Mouse (Mus musculus) left cerebral cortex, adult 8-10 months (tissue): ENCODE results near the gene Vps52. TPM values are rescaled to one million over a fixed set of nuclear protein-coding genes. Genes with fewer than 3 reads are reported as not detected.

Experiments
- DNase-seq, 2 experiments: peaks; one replicate each; pipeline ENCODE4 v3.0.0; 2022; ENCODE audit warnings: low spot score in 2 of 2
- total RNA-seq, 4 experiments: library from RNA; stranded (reverse); gene quantifications; 2 replicates each; pipeline ENCODE4 v1.2.4; 2022

Vps52 gene
- total RNA-seq, 4 experiments from 2014 or later, result 70.6 to 79.6 (median 72.8) TPM

GRCm38 (mm10) chr17:33941381-33941780, 14.2 kb upstream of the Vps52 start:
- DNase-seq, result no peak

- no peak for DNase-seq
Observed at GRCm38 (mm10) chr17:33943454-33943853, 12.2 kb upstream of the Vps52 start.

GRCm38 (mm10) chr17:33947430-33948089, 8.1 kb upstream of the Vps52 start:
- no peak for DNase-seq

GRCm38 (mm10) chr17:33948090-33948904, 7.3 kb upstream of the Vps52 start:
- DNase-seq, result no peak

- DNase-seq, result no peak
Observed at GRCm38 (mm10) chr17:33948905-33949537, 6.6 kb upstream of the Vps52 start.

- no peak for DNase-seq
Observed at GRCm38 (mm10) chr17:33950131-33950625, 5.4 kb upstream of the Vps52 start.

- peak; percentile 59 to 71 for DNase-seq
Observed at GRCm38 (mm10) chr17:33951021-33951946, 4.3 kb upstream of the Vps52 start, which contains the start of gene B3galt4. Gene B3galt4 (minus strand): TSS chr17:33951488.

GRCm38 (mm10) chr17:33952015-33952414, 3.6 kb upstream of the Vps52 start:
- peak in 1 of 2 experiments; percentile 12 for DNase-seq

- DNase-seq, result peak in 1 of 2 experiments; percentile 5
Observed at GRCm38 (mm10) chr17:33952879-33953278, 2.7 kb upstream of the Vps52 start.

GRCm38 (mm10) chr17:33953310-33953709, 2.3 kb upstream of the Vps52 start:
- DNase-seq, result no peak

- DNase-seq, result peak in 1 of 2 experiments; percentile 4
Observed at GRCm38 (mm10) chr17:33953961-33954565, 1.5 kb upstream of the Vps52 start.

GRCm38 (mm10) chr17:33954646-33955554, 712 bp upstream of the Vps52 start:
- no peak for DNase-seq

- DNase-seq, result no peak
Observed at GRCm38 (mm10) chr17:33956336-33956735, 724 bp downstream of the Vps52 start.

- no peak for DNase-seq
Observed at GRCm38 (mm10) chr17:33957493-33957892, 1.9 kb downstream of the Vps52 start.

- no peak for DNase-seq
Observed at GRCm38 (mm10) chr17:33958451-33958850, 2.8 kb downstream of the Vps52 start.

- DNase-seq, result no peak
Observed at GRCm38 (mm10) chr17:33959135-33959534, 3.5 kb downstream of the Vps52 start.

GRCm38 (mm10) chr17:33959948-33960347, 4.3 kb downstream of the Vps52 start:
- no peak for DNase-seq

GRCm38 (mm10) chr17:33962876-33963275, 7.3 kb downstream of the Vps52 start:
- DNase-seq, result no peak
